Mouse (Mus musculus): ENCODE data around the gene Capns2. TPM values are rescaled to one million over a fixed set of nuclear protein-coding genes. Genes with fewer than 3 reads are reported as not detected.
A peak's percentile ranks its signal among the peaks of the same experiment; 100 is the strongest.

Capns2 gene
- total and polyA plus RNA-seq, 3 experiments: 0.21 to 0.62 TPM; not detected in 1

DNA sequence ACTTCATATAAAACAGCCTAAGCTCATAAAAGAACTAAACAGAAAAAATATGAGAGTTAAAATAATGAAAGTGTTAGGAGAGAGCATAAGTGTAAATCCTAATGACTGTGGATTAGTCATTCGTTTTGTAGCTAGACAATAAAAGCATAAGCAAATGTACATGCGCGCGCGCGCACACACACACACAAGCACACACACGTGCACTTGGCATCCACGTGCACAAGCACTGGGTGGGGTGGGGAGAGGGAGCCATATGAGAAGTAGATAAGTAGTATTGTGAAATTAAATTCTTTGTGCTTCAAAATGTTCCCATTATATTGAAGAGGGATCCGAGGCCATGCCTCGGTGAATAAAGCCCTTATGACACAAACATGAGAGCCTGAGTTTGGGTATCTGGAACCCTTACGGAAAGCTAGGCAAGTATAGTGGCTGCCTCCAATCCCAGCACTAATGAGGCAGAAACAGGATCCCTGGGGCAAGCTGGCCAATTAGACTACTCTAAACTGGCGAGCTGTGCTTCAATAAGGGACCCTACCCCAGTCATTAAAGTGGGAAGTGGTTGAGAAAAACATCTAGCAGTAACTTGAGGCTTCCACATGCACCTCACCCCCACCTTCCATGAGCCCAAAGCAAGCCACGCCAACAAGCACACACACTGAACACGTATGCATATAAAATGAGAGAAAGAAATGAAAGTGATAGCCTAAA lies 42.6 kb upstream of the Capns2 start:
- H3K36me3 ChIP-seq (ENCODE audit: control insufficient read depth in 1 of 2, insufficient read depth in 2 of 2, low read length in 2 of 2): peaks cover 0 to 17% of the 10 kb centered on the region in 2 experiments; a peak in 2 of 4 replicates
- H3K4me3 ChIP-seq (ENCODE audit: control insufficient read depth in 1 of 2, insufficient read depth in 1 of 2, low read depth in 2 of 2, low read length in 2 of 2): no peak overlapping the region
- TF ChIP-seq ZNF384 (IDR thresholded peaks at IDR 0.05; ENCODE audit: low read depth, low read length): no peak
- no peak for TF ChIP-seq KAT2A (conservative IDR thresholded peaks at IDR 0.05; ENCODE audit: low read depth, low read length)
- TF ChIP-seq SIN3A (IDR thresholded peaks at IDR 0.05; ENCODE audit: low read length): 0 out of 2 replicates have a peak, but pooled peaks have one; percentile 23
- no peak for TF ChIP-seq UBTF (IDR thresholded peaks at IDR 0.05; ENCODE audit: borderline replicate concordance, insufficient read depth, low read depth, low read length)
- peak; percentile 40 for TF ChIP-seq GATA1 (IDR thresholded peaks at IDR 0.05; ENCODE audit: low read depth, low read length)
- TF ChIP-seq ETS1 (IDR thresholded peaks at IDR 0.05; ENCODE audit: low read depth, low read length): peak; percentile 50
- no peak for TF ChIP-seq ZC3H11A (IDR thresholded peaks at IDR 0.05; ENCODE audit: low read depth, low read length)
- TF ChIP-seq TCF12 (IDR thresholded peaks at IDR 0.05; ENCODE audit: low read depth, low read length): no peak
- TF ChIP-seq MYC (IDR thresholded peaks at IDR 0.05; ENCODE audit: low read depth, low read length): 0 out of 2 replicates have a peak, but pooled peaks have one; percentile 53
- TF ChIP-seq NELFE (IDR thresholded peaks at IDR 0.05; ENCODE audit: low read depth, low read length): no peak
- TF ChIP-seq ZMIZ1 (IDR thresholded peaks at IDR 0.05; ENCODE audit: low read depth, low read length): no peak
- no peak for TF ChIP-seq MEF2A (IDR thresholded peaks at IDR 0.05; ENCODE audit: extremely low read depth, insufficient replicate concordance, low read depth, low read length, poor library complexity, severe bottlenecking)
- TF ChIP-seq BHLHE40 (IDR thresholded peaks at IDR 0.05; ENCODE audit: borderline replicate concordance, low read depth, low read length): peak; percentile 92
- peak; percentile 24 to 35; a peak in 2 of 4 replicates for TF ChIP-seq EP300 (IDR thresholded peaks at IDR 0.05; ENCODE audit: low read depth in 1 of 2, low read length in 2 of 2)
- peak; percentile 47; the same call in 1 of the 2 replicates for TF ChIP-seq MXI1 (IDR thresholded peaks at IDR 0.05; ENCODE audit: low read depth, low read length)
- TF ChIP-seq MAZ (IDR thresholded peaks at IDR 0.05; ENCODE audit: low read depth, low read length): no peak
- no peak for TF ChIP-seq MAX (IDR thresholded peaks at IDR 0.05; ENCODE audit: low read length)
- TF ChIP-seq HCFC1 (IDR thresholded peaks at IDR 0.05; ENCODE audit: low read depth, low read length): no peak
- peak overlapping the region; percentile 25; the same call in 1 of the 2 replicates for H3K27ac ChIP-seq (ENCODE audit: control insufficient read depth, low read depth, low read length)
- H3K4me1 ChIP-seq (ENCODE audit: control insufficient read depth in 1 of 2, insufficient read depth in 2 of 2, low read length in 2 of 2): peaks cover 13 to 14% of the 10 kb centered on the region in 2 experiments
- H3K9me3 ChIP-seq (replicated peaks; ENCODE audit: insufficient read depth, low read length): no peaks in the 10 kb centered on the region
- no peak overlapping the region for H3K9ac ChIP-seq (ENCODE audit: control insufficient read depth, low read depth, low read length, poor library complexity, severe bottlenecking)
- no peaks in the 10 kb centered on the region for H3K27me3 ChIP-seq (ENCODE audit: control insufficient read depth in 1 of 2, insufficient read depth in 2 of 2, low read length in 2 of 2)
- H3K79me2 ChIP-seq (ENCODE audit: control insufficient read depth, insufficient read depth, low read length, poor library complexity): peaks cover 22% of the 10 kb centered on the region
- DNase-seq (ENCODE audit: low read depth, low spot score): peak; percentile 31

- H3K36me3 ChIP-seq (ENCODE audit: control insufficient read depth in 1 of 2, insufficient read depth in 2 of 2, low read length in 2 of 2): peaks cover 0 to 13% of the 10 kb centered on the region in 2 experiments; a peak in 3 of 4 replicates
- no peaks in the 10 kb centered on the region for H3K9me3 ChIP-seq (replicated peaks; ENCODE audit: insufficient read depth, low read length)
- no peak overlapping the region for H3K27ac ChIP-seq (ENCODE audit: control insufficient read depth, low read depth, low read length)
- H3K79me2 ChIP-seq (ENCODE audit: control insufficient read depth, insufficient read depth, low read length, poor library complexity): peaks cover 19% of the 10 kb centered on the region
- DNase-seq (ENCODE audit: low read depth, low spot score): no peak
- H3K4me3 ChIP-seq (ENCODE audit: control insufficient read depth in 1 of 2, insufficient read depth in 1 of 2, low read depth in 2 of 2, low read length in 2 of 2): no peak overlapping the region
- peaks cover 9 to 11% of the 10 kb centered on the region in 2 experiments for H3K4me1 ChIP-seq (ENCODE audit: control insufficient read depth in 1 of 2, insufficient read depth in 2 of 2, low read length in 2 of 2)
- no peaks in the 10 kb centered on the region for H3K27me3 ChIP-seq (ENCODE audit: control insufficient read depth in 1 of 2, insufficient read depth in 2 of 2, low read length in 2 of 2)
- H3K9ac ChIP-seq (ENCODE audit: control insufficient read depth, low read depth, low read length, poor library complexity, severe bottlenecking): no peak overlapping the region
- TF ChIP-seq POLR2AphosphoS2 (IDR thresholded peaks at IDR 0.05; ENCODE audit: low read length): no peak
- no peak for TF ChIP-seq MXI1 (IDR thresholded peaks at IDR 0.05; ENCODE audit: low read depth, low read length)
- TF ChIP-seq GATA1 (IDR thresholded peaks at IDR 0.05; ENCODE audit: low read depth, low read length): no peak
- TF ChIP-seq RCOR1 (IDR thresholded peaks at IDR 0.05; ENCODE audit: low read depth, low read length): no peak
- no peak for TF ChIP-seq USF2 (IDR thresholded peaks at IDR 0.05; ENCODE audit: borderline replicate concordance in 1 of 2, insufficient read depth in 1 of 2, low read depth in 1 of 2, low read length in 2 of 2)
These were observed 39.2 kb upstream of the Capns2 start for GRCm38 (mm10) chr8:92861977-92862376.
